Mouse (Mus musculus) embryonic fibroblast, embryonic 13.5 days (primary cell): ENCODE measurements around the gene Spint2.

Experiments
- CTCF ChIP-seq: IDR thresholded peaks from 2 replicates; pipeline ENCODE4 v1.5.1; 2011; ENCODE audit warnings: mild to moderate bottlenecking, control low read depth, low read length, moderate library complexity, borderline replicate concordance; ENCODE audit not compliant: insufficient read depth
- POLR2A ChIP-seq: IDR thresholded peaks from 2 replicates; pipeline ENCODE4 v1.6.1; 2011; ENCODE audit warnings: low read depth, mild to moderate bottlenecking, control low read depth, low read length, moderate library complexity

- TF ChIP-seq POLR2A = no peak
- no peak for TF ChIP-seq CTCF
These were observed 34.5 kb upstream of the Spint2 start for GRCm38 (mm10) chr7:29316137-29316734.
